Mouse (Mus musculus): ENCODE results near the gene Tbc1d5. TPM values are rescaled to one million over a fixed set of nuclear protein-coding genes. Genes with fewer than 3 reads are reported as not detected.

The Tbc1d5 gene
- polyA plus RNA-seq, 1 experiment = 6.7 TPM

DNA sequence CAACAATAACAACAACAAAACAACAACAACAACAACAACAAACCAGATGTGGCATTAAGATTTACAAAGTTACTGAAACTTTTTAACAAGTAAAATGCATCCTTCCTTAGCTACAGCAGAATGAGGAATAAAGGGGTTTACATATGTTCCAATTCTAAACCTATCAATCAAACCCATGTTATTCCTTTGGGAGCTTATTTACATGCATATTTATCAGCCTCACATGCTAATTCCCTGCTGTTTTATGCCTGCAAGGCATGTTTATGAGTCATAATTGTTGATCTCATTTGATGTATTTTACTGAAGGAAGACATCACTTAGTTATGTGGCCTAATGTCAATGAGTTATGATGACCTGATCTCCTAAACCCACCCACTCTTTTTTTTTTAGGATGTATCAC lies 176.0 kb downstream of the Tbc1d5 start:
- Histone ChIP-seq H3K4me3 (ENCODE audit: insufficient read depth, poor library complexity, severe bottlenecking) (no peak overlapping the region), H3K79me3 (ENCODE audit: low read depth) (no peaks in the 10 kb centered on the region), H3K27me3 (ENCODE audit: control insufficient read depth, insufficient read depth, insufficient read length) (no peaks in the 10 kb centered on the region), H3ac (ENCODE audit: control insufficient read depth, insufficient read length, low read depth) (no peak overlapping the region), H3K79me2 (ENCODE audit: control insufficient read depth, insufficient read depth) (no peaks in the 10 kb centered on the region), H3K36me3 (ENCODE audit: control insufficient read depth, insufficient read depth) (no peaks in the 10 kb centered on the region)
- TF ChIP-seq FOSL1 (IDR thresholded peaks at IDR 0.05; ENCODE audit: insufficient read depth, low read length, poor library complexity, severe bottlenecking) (no peak), USF1 (IDR thresholded peaks at IDR 0.05; ENCODE audit: low read depth) (no peak), MAX (IDR thresholded peaks at IDR 0.05) (no peak), CEBPB (IDR thresholded peaks at IDR 0.05; ENCODE audit: low read depth) (no peak), MYOG (IDR thresholded peaks at IDR 0.05; ENCODE audit: control insufficient read depth, extremely low read depth, insufficient read length) (no peak), CTCF (IDR thresholded peaks at IDR 0.05; ENCODE audit: control insufficient read depth, insufficient read depth, insufficient read length) (no peak), MYOD1 (IDR thresholded peaks at IDR 0.05; ENCODE audit: control insufficient read depth, insufficient read length, low read depth) (no peak)

DNA sequence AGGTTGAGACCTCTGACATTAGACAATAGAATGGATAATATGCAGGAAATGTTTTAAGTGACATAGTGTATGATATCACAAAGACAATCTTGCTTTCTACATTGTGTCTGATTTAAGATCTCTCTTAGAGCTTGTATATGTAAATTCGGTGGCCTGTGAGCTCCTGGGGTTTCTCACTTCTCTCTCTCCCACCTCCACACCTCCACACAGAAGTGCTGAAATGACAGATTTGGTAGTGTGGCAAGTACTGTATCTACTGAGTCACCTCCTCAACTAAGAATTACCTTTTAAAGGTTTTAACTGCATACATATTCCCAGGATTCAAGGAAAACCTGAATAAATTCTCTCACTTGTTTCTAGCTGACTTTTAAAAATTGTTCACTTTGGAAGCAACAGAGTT lies 180.9 kb downstream of the Tbc1d5 start:
- Histone ChIP-seq H3K79me3 (ENCODE audit: low read depth) (no peaks in the 10 kb centered on the region), H3K4me3 (ENCODE audit: insufficient read depth, poor library complexity, severe bottlenecking) (no peak overlapping the region), H3K36me3 (ENCODE audit: control insufficient read depth, insufficient read depth) (no peaks in the 10 kb centered on the region), H3ac (ENCODE audit: control insufficient read depth, insufficient read length, low read depth) (no peak overlapping the region), H3K27me3 (ENCODE audit: control insufficient read depth, insufficient read depth, insufficient read length) (no peaks in the 10 kb centered on the region), H3K79me2 (ENCODE audit: control insufficient read depth, insufficient read depth) (no peaks in the 10 kb centered on the region)
- TF ChIP-seq CEBPB (IDR thresholded peaks at IDR 0.05; ENCODE audit: low read depth) (no peak), CTCF (IDR thresholded peaks at IDR 0.05; ENCODE audit: control insufficient read depth, insufficient read depth, insufficient read length) (no peak)

DNA sequence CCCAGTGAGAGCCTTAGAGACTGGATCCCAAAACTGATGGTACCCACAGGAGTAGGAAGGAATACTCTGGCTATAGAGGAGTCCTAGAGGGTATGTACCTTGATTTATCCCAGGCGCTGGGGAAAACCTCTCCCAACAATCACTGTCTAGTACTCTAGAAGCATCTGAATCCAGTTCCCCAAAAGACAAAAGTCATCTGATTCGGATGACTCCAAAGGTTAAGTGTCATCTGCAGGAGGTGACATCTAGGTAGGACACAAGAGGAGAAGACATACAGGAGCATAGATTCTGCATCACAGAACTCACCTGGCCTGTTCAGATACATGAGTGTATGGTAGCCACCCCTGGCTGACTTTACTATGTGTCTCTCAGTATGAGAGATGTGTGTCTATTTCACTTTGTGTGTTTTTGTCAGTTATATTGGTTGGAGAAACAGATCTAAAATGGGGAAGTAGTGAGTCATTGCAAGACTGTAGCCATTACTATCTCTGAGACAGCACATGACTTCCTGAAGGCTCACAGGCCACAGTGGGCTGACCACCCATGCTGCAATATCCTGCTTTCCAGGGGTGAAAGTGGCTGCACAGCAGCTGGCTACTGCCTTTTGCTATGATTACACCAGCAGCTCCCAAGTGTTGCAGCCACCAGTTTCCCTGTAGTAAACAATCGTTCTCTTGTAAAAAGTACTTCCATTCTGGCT lies 185.7 kb downstream of the Tbc1d5 start:
- TF ChIP-seq USF1 (IDR thresholded peaks at IDR 0.05; ENCODE audit: low read depth) = peak; percentile 30
- TF ChIP-seq MAX (IDR thresholded peaks at IDR 0.05) = no peak
- no peaks in the 10 kb centered on the region for H3K27me3 ChIP-seq (ENCODE audit: control insufficient read depth, insufficient read depth, insufficient read length)
- no peaks in the 10 kb centered on the region for H3K79me3 ChIP-seq (ENCODE audit: low read depth)
- no peaks in the 10 kb centered on the region for H3K79me2 ChIP-seq (ENCODE audit: control insufficient read depth, insufficient read depth)
- H3K36me3 ChIP-seq (ENCODE audit: control insufficient read depth, insufficient read depth) = no peaks in the 10 kb centered on the region
- no peak overlapping the region for H3K4me3 ChIP-seq (ENCODE audit: insufficient read depth, poor library complexity, severe bottlenecking)
- H3ac ChIP-seq (ENCODE audit: control insufficient read depth, insufficient read length, low read depth) = no peak overlapping the region

DNA sequence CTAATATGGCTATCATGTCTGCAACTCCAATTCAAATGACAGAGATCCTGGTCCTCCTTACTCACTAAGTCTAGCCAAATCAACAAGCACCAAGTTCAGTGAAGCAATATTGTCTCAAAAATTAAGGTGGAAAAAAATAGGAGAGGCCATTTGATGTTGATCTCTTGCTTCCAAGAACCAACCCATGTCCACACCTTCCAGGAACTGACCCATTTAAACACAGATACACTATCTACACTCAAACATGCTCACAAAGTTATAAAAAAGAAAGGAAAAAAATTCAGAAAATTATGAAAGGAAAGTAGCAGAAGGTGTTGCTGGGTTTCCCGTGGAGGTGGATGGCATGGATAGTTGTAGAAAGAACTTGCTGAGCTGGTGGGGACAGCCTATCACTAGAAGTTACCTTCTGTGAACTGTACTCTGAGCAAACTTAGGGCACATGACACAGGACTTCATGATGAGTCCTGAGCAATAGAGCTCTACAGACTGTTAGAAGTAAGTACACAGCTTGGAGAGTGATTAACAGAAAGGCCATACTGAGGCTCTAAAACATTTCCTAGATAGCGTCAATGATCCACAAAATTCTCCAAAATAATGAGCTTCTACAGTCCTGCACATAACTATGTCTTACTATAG lies 188.3 kb downstream of the Tbc1d5 start:
- Histone ChIP-seq H3ac (ENCODE audit: control insufficient read depth, insufficient read length, low read depth) (no peak overlapping the region), H3K36me3 (ENCODE audit: control insufficient read depth, insufficient read depth) (no peaks in the 10 kb centered on the region), H3K27me3 (ENCODE audit: control insufficient read depth, insufficient read depth, insufficient read length) (no peaks in the 10 kb centered on the region), H3K79me2 (ENCODE audit: control insufficient read depth, insufficient read depth) (no peaks in the 10 kb centered on the region), H3K4me3 (ENCODE audit: insufficient read depth, poor library complexity, severe bottlenecking) (no peak overlapping the region), H3K79me3 (ENCODE audit: low read depth) (no peaks in the 10 kb centered on the region)
- TF ChIP-seq CTCF (IDR thresholded peaks at IDR 0.05; ENCODE audit: control insufficient read depth, insufficient read depth, insufficient read length) (no peak), FOSL1 (IDR thresholded peaks at IDR 0.05; ENCODE audit: insufficient read depth, low read length, poor library complexity, severe bottlenecking) (no peak), USF1 (IDR thresholded peaks at IDR 0.05; ENCODE audit: low read depth) (no peak), MYOG (IDR thresholded peaks at IDR 0.05; ENCODE audit: control insufficient read depth, extremely low read depth, insufficient read length) (no peak), MAX (IDR thresholded peaks at IDR 0.05) (no peak), CEBPB (IDR thresholded peaks at IDR 0.05; ENCODE audit: low read depth) (no peak)

DNA sequence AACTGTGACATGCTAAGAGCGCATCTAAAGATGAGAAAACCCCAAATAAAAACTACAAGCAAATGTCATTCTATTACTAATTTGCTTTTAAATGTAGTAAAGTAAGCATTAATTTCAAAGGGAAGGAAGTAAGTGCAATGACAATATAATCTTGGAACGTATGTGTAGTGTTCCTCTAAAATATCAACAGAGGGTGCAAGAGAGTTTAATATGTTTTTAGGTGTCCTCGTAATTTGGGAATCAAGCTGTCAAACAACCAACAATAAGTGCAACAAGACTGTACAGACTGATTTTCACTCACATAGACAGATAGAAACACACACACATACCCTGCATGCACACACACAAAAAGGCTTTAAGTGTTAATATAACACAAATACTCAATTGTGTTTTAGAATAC lies 191.2 kb downstream of the Tbc1d5 start:
- Histone ChIP-seq H3K4me3 (ENCODE audit: insufficient read depth, poor library complexity, severe bottlenecking) (no peak overlapping the region), H3K36me3 (ENCODE audit: control insufficient read depth, insufficient read depth) (no peaks in the 10 kb centered on the region), H3K27me3 (ENCODE audit: control insufficient read depth, insufficient read depth, insufficient read length) (no peaks in the 10 kb centered on the region), H3K79me3 (ENCODE audit: low read depth) (no peaks in the 10 kb centered on the region), H3ac (ENCODE audit: control insufficient read depth, insufficient read length, low read depth) (no peak overlapping the region), H3K79me2 (ENCODE audit: control insufficient read depth, insufficient read depth) (no peaks in the 10 kb centered on the region)
- TF ChIP-seq CTCF (IDR thresholded peaks at IDR 0.05; ENCODE audit: control insufficient read depth, insufficient read depth, insufficient read length) (no peak), MYOD1 (IDR thresholded peaks at IDR 0.05; ENCODE audit: control insufficient read depth, insufficient read length, low read depth) (no peak), CEBPB (IDR thresholded peaks at IDR 0.05; ENCODE audit: low read depth) (no peak), FOSL1 (IDR thresholded peaks at IDR 0.05; ENCODE audit: insufficient read depth, low read length, poor library complexity, severe bottlenecking) (no peak), USF1 (IDR thresholded peaks at IDR 0.05; ENCODE audit: low read depth) (no peak), MYOG (IDR thresholded peaks at IDR 0.05; ENCODE audit: control insufficient read depth, extremely low read depth, insufficient read length) (no peak), MAX (IDR thresholded peaks at IDR 0.05) (no peak)

DNA sequence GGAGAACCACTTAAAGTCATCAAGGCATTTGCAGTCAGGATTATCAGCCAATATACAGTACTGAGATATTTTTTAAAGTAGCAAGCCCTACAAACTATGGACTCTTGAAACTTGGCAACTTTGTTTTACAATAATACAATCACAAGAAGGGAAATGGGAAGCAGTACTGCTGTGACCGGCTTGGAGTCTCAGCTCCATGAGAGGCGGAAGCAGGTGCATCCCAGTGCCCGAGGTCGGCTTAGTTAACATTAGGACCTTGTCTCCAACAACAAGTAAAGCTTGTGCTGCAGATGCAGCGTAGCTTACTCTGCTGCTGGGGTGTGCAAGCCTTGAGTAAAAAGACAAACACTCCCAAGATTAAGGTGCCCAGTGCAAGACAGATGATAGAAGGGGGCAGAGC lies 197.2 kb downstream of the Tbc1d5 start:
- no peak overlapping the region for H3K4me3 ChIP-seq (ENCODE audit: insufficient read depth, poor library complexity, severe bottlenecking)
- TF ChIP-seq MYOD1 (IDR thresholded peaks at IDR 0.05; ENCODE audit: control insufficient read depth, insufficient read length, low read depth) (no peak), CTCF (IDR thresholded peaks at IDR 0.05; ENCODE audit: control insufficient read depth, insufficient read depth, insufficient read length) (no peak), MAX (IDR thresholded peaks at IDR 0.05) (no peak)
- H3K79me3 ChIP-seq (ENCODE audit: low read depth) = no peaks in the 10 kb centered on the region
- H3ac ChIP-seq (ENCODE audit: control insufficient read depth, insufficient read length, low read depth) = no peak overlapping the region
- no peaks in the 10 kb centered on the region for H3K36me3 ChIP-seq (ENCODE audit: control insufficient read depth, insufficient read depth)
- no peaks in the 10 kb centered on the region for H3K79me2 ChIP-seq (ENCODE audit: control insufficient read depth, insufficient read depth)
- H3K27me3 ChIP-seq (ENCODE audit: control insufficient read depth, insufficient read depth, insufficient read length) = no peaks in the 10 kb centered on the region
